Mouse (Mus musculus): ENCODE data around the gene Hfe2. TPM values are rescaled to one million over a fixed set of nuclear protein-coding genes. Genes with fewer than 3 reads are reported as not detected.

The Hfe2 gene
- polyA plus RNA-seq, 1 experiment from 2014 or later = 8.7 TPM

DNA sequence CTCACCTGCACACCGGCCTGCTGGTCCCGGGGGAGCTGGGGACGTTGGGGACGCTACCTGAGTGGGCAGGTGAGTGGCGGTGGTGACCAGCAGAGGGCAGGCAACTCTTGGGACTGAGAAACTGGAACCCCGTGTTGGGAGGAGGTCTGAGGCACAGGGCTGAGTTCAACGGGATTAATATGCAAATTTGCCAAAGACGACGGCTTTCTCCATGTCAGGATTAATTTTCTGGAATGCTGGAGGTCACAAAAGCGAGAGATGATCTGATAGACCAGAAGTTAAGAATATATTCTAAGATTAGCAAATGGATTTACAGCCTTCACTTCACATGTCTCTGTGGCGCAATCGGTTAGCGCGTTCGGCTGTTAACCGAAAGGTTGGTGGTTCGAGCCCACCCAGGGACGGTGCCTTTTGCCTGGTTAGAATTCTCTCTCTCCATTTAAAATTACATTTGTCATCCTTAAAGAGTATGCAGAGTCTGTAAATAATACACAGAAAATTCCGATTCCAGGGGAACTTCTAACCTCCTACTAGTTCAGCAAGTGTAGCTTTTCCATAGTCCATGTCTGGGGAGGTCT lies 27.4 kb upstream of the Hfe2 start:
- H3K36me3 ChIP-seq = no peaks in the 10 kb centered on the region
- H3K9ac ChIP-seq = peak overlapping the region; percentile 42
- WGBS = under 1% methylated on average over 19 of the region's 19 CpGs
- H3K27ac ChIP-seq = no peak overlapping the region
- H3K4me1 ChIP-seq = peaks cover 4% of the 10 kb centered on the region; the same call in 1 of the 2 replicates
- H3K27me3 ChIP-seq = no peaks in the 10 kb centered on the region
- no peaks in the 10 kb centered on the region for H3K9me3 ChIP-seq
- peak overlapping the region; percentile 52 for H3K4me3 ChIP-seq
- peak overlapping the region; percentile 87 for H3K4me2 ChIP-seq
- no peak for ATAC-seq (ENCODE audit: insufficient number of reproducible peaks, low FRiP score, low TSS enrichment, low read depth)

GRCm38 (mm10) chr3:96498476-96499245 lies 26.3 kb upstream of the Hfe2 start:
- no peaks in the 10 kb centered on the region for H3K27me3 ChIP-seq
- no peak overlapping the region for H3K4me2 ChIP-seq
- peaks cover 9% of the 10 kb centered on the region for H3K4me1 ChIP-seq
- ATAC-seq (ENCODE audit: insufficient number of reproducible peaks, low FRiP score, low TSS enrichment, low read depth) = no peak
- 85% methylated on average over 4 of the region's 4 CpGs for WGBS
- H3K9me3 ChIP-seq = no peaks in the 10 kb centered on the region
- no peaks in the 10 kb centered on the region for H3K36me3 ChIP-seq
- no peak overlapping the region for H3K27ac ChIP-seq
- peak overlapping the region; percentile 71; the same call in 1 of the 2 replicates for H3K4me3 ChIP-seq
- no peak overlapping the region for H3K9ac ChIP-seq

GRCm38 (mm10) chr3:96499481-96500288 lies 25.3 kb upstream of the Hfe2 start:
- under 1% methylated on average over 36 of the region's 36 CpGs for WGBS
- Histone ChIP-seq H3K4me2 (peak overlapping the region; percentile 48), H3K4me3 (peak overlapping the region; percentile 71), H3K27me3 (no peaks in the 10 kb centered on the region), H3K9ac (peak overlapping the region; percentile 77), H3K36me3 (no peaks in the 10 kb centered on the region), H3K27ac (peak overlapping the region; percentile 94), H3K4me1 (peaks cover 9% of the 10 kb centered on the region), H3K9me3 (no peaks in the 10 kb centered on the region)
- 0 out of 2 replicates have a peak, but pooled peaks have one; percentile 48 for ATAC-seq (ENCODE audit: insufficient number of reproducible peaks, low FRiP score, low TSS enrichment, low read depth)

DNA sequence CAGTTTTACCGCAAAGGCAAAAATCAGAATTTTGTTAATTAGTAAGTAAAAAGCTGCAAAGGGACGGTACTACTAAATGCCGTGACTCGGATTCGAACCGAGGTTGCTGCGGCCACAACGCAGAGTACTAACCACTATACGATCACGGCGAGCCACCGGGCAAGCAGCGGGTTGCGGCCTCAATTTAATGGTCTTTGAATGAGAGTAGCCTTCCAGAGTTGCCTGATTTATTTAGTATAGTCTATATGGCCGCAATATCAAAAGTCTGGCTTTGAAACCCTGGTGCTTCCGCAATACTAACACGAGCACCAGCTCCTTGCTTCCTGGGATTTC lies 24.7 kb upstream of the Hfe2 start:
- peak; percentile 83 for ATAC-seq (ENCODE audit: insufficient number of reproducible peaks, low FRiP score, low TSS enrichment, low read depth)
- Histone ChIP-seq H3K4me2 (peak overlapping the region; percentile 60), H3K27me3 (no peaks in the 10 kb centered on the region), H3K27ac (peak overlapping the region; percentile 94), H3K4me1 (peaks cover 9% of the 10 kb centered on the region), H3K9me3 (no peaks in the 10 kb centered on the region), H3K36me3 (no peaks in the 10 kb centered on the region), H3K4me3 (peak overlapping the region; percentile 71), H3K9ac (peak overlapping the region; percentile 77)
- under 1% methylated on average over 17 of the region's 17 CpGs for WGBS

DNA sequence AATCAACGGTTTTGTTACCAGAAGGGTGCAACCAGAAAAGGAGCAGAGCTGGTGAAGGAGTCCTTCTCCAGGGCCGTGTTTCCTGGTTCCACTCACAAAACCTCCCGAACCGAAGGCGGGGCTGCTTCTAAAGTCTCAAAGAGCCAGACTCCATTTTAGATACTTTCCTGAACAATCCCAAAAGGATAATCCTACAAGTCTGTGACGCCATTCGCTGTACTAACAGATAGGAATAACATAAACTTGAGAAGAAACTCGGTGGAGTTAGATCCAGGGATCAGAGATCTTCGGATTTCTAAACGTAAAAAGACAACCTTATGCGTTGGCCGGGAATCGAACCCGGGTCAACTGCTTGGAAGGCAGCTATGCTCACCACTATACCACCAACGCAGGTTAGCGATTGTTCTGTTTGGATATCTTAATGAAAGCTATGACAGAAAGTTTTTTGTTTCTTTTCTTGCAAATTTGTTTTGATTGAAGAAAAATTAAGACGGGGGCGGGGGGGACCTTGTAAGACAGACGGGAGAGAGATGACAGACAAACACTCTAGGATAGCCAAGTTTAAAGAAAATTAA lies 24.2 kb upstream of the Hfe2 start:
- H3K27ac ChIP-seq = peak overlapping the region; percentile 93
- no peaks in the 10 kb centered on the region for H3K36me3 ChIP-seq
- H3K9me3 ChIP-seq = no peaks in the 10 kb centered on the region
- no peaks in the 10 kb centered on the region for H3K27me3 ChIP-seq
- peak; percentile 60 for ATAC-seq (ENCODE audit: insufficient number of reproducible peaks, low FRiP score, low TSS enrichment, low read depth)
- H3K4me2 ChIP-seq = peak overlapping the region; percentile 60
- peak overlapping the region; percentile 71 for H3K4me3 ChIP-seq
- H3K9ac ChIP-seq = peak overlapping the region; percentile 66
- WGBS = under 1% methylated on average over 19 of the region's 19 CpGs
- H3K4me1 ChIP-seq = peaks cover 9% of the 10 kb centered on the region

GRCm38 (mm10) chr3:96501391-96502115 lies 23.4 kb upstream of the Hfe2 start:
- Histone ChIP-seq H3K27ac (peak overlapping the region; percentile 93), H3K36me3 (no peaks in the 10 kb centered on the region), H3K9ac (peak overlapping the region; percentile 40), H3K4me3 (peak overlapping the region; percentile 71), H3K27me3 (no peaks in the 10 kb centered on the region), H3K4me2 (peak overlapping the region; percentile 84), H3K4me1 (peaks cover 9% of the 10 kb centered on the region), H3K9me3 (no peaks in the 10 kb centered on the region)
- 0 out of 2 replicates have a peak, but pooled peaks have one; percentile 71 for ATAC-seq (ENCODE audit: insufficient number of reproducible peaks, low FRiP score, low TSS enrichment, low read depth)
- WGBS = under 1% methylated on average over 32 of the region's 32 CpGs

DNA sequence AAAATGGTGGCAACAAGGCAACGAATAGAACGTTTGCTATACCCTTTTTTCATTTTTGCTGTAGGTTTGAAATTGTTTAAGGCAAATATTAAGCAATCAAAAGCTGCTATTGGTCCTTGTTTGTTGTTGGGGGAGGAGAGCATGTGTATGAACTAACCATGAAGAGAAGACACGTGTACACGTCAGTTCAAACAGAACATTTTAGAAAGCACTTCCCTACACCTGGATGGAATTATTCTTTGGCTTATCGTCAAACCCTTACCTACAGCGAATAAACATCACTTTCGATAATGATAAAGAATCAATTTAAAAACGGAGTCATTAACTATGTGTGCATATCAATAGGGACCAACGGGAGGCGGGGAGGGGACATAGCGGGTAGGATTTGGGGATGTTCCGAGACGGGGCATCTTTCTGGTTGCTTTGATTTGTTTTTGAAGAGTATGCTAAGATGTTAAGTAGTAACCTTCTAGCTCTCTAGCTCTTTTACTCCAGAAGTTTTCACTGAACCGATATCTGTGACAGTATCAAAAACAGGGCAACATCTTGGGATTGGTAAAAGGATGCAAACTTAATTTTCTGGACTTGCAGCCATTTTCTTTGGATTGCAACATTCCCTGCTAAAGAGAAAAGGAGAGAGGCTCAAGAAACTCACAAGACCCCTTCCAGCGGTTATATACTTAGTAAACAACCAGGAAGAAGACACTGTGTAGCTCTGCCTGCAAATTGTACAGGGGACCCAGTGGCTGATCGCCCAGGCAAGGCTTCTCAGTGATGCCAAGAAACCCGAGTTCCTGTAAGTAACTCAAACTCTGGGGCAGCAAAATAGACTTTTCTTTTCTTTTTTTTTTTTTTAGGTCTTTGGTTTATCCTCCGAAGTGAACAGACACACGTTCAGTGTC lies 22.5 kb upstream of the Hfe2 start:
- Histone ChIP-seq H3K9ac (peak overlapping the region; percentile 40), H3K4me3 (peak overlapping the region; percentile 71), H3K36me3 (no peaks in the 10 kb centered on the region), H3K27ac (peak overlapping the region; percentile 87), H3K4me1 (peaks cover 6% of the 10 kb centered on the region), H3K27me3 (no peaks in the 10 kb centered on the region), H3K4me2 (peak overlapping the region; percentile 84), H3K9me3 (no peaks in the 10 kb centered on the region)
- ATAC-seq (ENCODE audit: insufficient number of reproducible peaks, low FRiP score, low TSS enrichment, low read depth) = no peak
- WGBS = under 1% methylated on average over 19 of the region's 19 CpGs

- Histone ChIP-seq H3K36me3 (no peaks in the 10 kb centered on the region), H3K4me2 (peak overlapping the region; percentile 84), H3K9me3 (no peaks in the 10 kb centered on the region), H3K27me3 (no peaks in the 10 kb centered on the region), H3K9ac (peak overlapping the region; percentile 40), H3K27ac (peak overlapping the region; percentile 87), H3K4me1 (peaks cover 5% of the 10 kb centered on the region; the same call in 1 of the 2 replicates), H3K4me3 (peak overlapping the region; percentile 71)
- under 1% methylated on average over 7 of the region's 7 CpGs for WGBS
- ATAC-seq (ENCODE audit: insufficient number of reproducible peaks, low FRiP score, low TSS enrichment, low read depth) = no peak
Measured at GRCm38 (mm10) chr3:96503083-96503450, 21.9 kb upstream of the Hfe2 start.

DNA sequence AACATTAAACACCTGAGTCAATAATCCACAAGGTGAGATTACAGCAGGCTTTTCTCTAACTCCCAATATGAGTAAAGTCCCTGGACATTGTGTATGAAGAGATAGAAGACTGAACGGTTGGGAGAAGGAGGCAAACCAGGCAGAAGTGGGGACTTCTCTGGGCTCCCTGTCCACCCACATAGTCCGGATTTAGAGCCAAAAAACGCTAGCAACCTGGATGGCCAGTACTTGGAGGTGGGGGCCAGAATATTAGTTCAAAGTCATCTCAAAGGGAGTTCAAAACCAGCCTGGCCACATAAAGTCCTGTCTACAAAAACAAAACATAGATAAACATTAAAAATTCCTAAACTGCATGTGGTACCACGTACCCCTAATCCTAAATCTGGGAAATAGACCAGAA lies 21.0 kb upstream of the Hfe2 start:
- WGBS = 66% methylated on average over 4 of the region's 4 CpGs
- peaks cover 5% of the 10 kb centered on the region; the same call in 1 of the 2 replicates for H3K4me1 ChIP-seq
- no peak for ATAC-seq (ENCODE audit: insufficient number of reproducible peaks, low FRiP score, low TSS enrichment, low read depth)

GRCm38 (mm10) chr3:96504931-96505330 lies 20.0 kb upstream of the Hfe2 start:
- no peaks in the 10 kb centered on the region for H3K9me3 ChIP-seq
- peaks cover 5% of the 10 kb centered on the region; the same call in 1 of the 2 replicates for H3K4me1 ChIP-seq
- H3K9ac ChIP-seq = no peak overlapping the region
- no peak overlapping the region for H3K4me3 ChIP-seq
- no peaks in the 10 kb centered on the region for H3K36me3 ChIP-seq
- WGBS = 88% methylated on average over 6 of the region's 6 CpGs
- ATAC-seq (ENCODE audit: insufficient number of reproducible peaks, low FRiP score, low TSS enrichment, low read depth) = no peak
- no peak overlapping the region for H3K4me2 ChIP-seq
- H3K27me3 ChIP-seq = no peaks in the 10 kb centered on the region
- no peak overlapping the region for H3K27ac ChIP-seq

More for the DNA sequence above, 21.0 kb upstream of the Hfe2 start:
- no peak overlapping the region for H3K9ac ChIP-seq
- H3K27ac ChIP-seq = no peak overlapping the region
- H3K36me3 ChIP-seq = no peaks in the 10 kb centered on the region
- H3K4me2 ChIP-seq = no peak overlapping the region
- H3K4me3 ChIP-seq = no peak overlapping the region
- no peaks in the 10 kb centered on the region for H3K9me3 ChIP-seq
- H3K27me3 ChIP-seq = no peaks in the 10 kb centered on the region
